Mouse (Mus musculus): ENCODE data around the gene Tmem239.
A peak's percentile ranks its signal among the peaks of the same experiment; 100 is the strongest.

Gene Tmem239

DNA sequence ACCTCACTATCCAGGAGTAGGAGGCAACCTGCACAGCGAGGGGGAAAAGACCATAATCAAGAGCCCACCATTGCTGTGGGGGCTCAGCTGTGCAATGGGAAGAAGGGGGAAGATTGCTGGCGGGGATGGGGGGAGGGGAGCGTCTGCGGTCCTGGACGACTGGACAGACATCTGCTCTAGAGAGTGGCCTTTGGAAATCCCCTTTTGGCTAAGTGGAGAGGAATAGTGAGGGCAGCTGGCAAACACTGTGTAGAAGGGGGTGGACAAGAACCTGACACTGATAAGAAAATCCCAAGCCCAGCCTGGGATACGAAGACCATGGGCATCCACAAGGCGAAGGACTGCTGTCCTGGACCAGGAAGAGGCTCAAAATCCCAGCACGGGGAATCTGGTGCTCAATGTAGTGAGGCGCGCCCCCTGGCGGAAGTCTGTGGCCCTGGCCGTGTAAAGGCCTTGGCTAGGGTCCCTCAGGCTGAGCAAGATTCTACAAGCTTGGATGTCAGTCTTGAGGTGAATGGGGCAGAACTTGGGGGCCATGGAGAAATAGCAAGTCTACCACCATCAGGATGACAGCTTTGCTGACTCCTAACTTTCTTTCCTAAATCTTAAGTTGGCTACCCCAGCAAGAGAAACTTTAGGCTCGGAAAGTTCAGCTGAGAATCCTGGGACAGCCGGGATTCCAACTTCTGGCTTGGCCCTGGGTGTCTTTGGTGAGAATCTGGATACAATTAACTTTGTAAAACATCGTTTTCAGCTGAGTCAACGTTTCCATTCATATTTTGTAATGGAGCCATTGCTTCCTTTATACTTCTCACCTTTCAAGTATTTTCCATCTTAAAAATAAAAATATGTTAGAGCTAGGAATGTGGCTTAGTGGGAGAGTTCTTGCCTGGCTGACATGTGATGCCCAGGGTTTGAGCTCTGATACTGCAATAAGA is 5.5 kb downstream of the Tmem239 start:
- DNase-seq (ENCODE audit: low spot score) = peak; percentile 87

DNA sequence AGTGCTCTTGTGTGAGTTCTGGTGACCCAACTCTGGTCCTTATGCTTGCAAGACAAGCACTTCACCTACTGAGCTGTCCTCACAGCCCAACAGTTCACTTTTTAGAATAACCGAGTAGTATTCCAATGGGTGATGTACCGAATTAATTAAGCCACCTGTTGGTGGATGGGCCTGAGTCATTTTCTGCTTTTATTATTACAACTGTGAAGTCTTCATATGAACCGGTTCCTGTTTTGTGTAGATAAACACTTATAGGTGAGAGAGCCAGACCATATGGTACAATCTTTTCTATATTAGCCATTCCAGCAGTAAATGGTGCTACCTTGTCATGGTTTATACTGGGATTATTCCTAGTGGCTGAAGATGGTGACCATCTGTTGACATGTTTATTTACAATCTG is 6.5 kb downstream of the Tmem239 start:
- no peak for DNase-seq (ENCODE audit: low spot score)

GRCm38 (mm10) chr2:130414094-130414856 is 8.0 kb downstream of the Tmem239 start:
- no peak for DNase-seq (ENCODE audit: low spot score)

DNA sequence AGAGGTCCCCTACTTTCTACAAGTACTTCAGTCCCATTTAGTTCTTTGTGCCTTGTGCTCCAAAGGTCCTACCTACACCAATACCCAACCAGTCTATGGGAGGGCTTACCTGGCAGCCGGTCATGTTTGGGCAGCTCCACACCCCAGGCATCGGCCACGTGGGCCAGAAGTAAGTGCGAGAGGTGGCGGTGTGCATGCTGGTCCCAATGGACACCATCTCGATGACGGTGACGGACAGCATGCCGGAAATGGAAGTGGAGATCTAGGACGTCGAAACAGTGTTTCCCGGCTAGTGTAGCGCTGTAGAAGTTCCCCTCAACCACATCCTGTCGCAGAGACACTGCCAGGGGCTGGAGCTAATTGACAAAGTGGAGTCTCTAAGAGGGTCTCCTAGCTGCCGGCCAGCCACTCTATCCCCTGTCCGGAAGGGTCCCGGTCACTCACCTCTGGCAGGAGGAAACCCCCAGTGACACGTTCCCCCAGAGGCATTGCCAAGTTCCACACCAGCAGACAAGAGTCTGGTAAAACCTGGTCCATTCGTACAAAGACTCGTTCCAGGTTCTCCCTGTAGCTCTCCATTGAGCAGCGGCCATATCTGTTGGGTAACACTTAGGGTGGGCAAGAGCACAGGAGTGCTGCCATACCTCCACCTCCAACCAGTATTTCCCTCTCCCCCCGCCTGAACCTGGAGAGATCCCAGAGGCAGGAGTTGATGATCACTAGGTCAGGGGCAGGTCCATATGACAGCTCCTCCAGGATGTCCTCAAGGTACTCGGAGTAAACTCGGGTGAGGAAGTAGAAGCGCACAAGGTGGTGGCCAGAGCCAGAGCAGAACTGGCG is 15.7 kb downstream of the Tmem239 start:
- no peak for DNase-seq (ENCODE audit: low spot score)

DNA sequence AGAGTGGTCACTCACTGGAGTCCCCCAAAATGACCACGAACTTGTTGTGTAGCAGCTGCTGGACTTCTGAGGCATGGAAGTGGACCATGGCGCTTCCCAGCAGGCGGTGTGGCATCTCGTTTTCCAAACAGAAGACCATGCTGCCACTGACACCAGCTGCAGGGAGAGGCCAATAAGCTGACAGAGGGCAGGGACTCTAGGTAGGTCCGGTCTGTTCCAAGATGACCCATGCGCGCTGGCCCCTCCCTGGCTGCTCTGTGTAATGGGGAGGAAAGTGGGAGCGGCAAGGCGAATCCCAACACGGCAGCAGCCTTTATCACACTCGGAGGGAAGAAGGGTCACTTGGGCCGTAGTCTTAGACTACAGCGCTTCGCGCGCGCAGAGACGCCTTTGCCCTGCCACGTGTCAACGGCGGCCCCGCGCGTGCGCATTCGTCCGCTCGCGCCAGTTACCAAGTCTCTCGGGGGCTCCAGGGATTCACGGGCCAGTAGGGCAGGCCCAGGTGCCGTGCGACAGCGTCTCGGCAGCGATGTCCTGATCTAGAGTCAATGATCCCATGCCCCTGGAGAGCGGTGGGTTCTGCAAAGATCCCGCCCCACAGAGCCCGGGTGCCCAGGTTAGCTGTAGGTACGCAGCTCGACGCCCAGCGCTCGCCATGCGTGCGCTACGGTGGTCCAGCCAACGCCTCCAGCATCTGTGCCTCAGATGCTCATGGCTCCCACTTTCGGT is 17.3 kb downstream of the Tmem239 start:
- DNase-seq (ENCODE audit: low spot score) = peak; percentile 82

GRCm38 (mm10) chr2:130424126-130424853 is 18.0 kb downstream of the Tmem239 start, which contains the start of the genes Vps16 and Pced1a:
Gene Vps16, plus strand, starts transcription at chr2:130424339.
Gene Pced1a, minus strand, starts transcription at chr2:130424701.
- DNase-seq (ENCODE audit: low spot score) = peak; percentile 92

GRCm38 (mm10) chr2:130425112-130425511 is 18.8 kb downstream of the Tmem239 start:
- DNase-seq (ENCODE audit: low spot score) = no peak

GRCm38 (mm10) chr2:130429851-130430250 is 23.6 kb downstream of the Tmem239 start:
- no peak for DNase-seq (ENCODE audit: low spot score)

- no peak for DNase-seq (ENCODE audit: low spot score)
Observed at GRCm38 (mm10) chr2:130430484-130430883, 24.2 kb downstream of the Tmem239 start.

DNA sequence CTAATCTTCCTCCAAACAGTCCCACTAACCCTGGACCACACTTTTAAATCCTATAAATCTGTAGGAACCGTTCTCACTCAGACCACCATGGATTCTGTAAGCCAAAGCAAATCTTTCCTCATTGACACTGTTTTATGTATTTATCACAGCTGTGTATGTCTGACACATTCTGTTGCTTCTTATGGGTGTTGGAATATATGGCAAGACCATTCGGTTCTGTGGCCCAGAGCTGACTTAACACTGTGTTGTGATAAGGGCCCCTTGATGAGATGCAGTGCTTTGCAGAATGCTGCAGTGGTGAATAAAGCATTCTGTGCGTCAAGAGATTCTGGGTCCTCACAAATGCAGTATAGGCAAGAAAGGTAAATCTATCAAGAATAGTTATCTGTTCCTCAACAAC is 25.9 kb downstream of the Tmem239 start:
- DNase-seq (ENCODE audit: low spot score) = no peak

- DNase-seq (ENCODE audit: low spot score) = no peak
Observed at GRCm38 (mm10) chr2:130433152-130433551, 26.9 kb downstream of the Tmem239 start.

- DNase-seq (ENCODE audit: low spot score) = no peak
Observed at GRCm38 (mm10) chr2:130436769-130437168, 30.5 kb downstream of the Tmem239 start.

GRCm38 (mm10) chr2:130438861-130439260 is 32.6 kb downstream of the Tmem239 start:
- DNase-seq (ENCODE audit: low spot score) = no peak

GRCm38 (mm10) chr2:130439840-130440480 is 33.7 kb downstream of the Tmem239 start:
- DNase-seq (ENCODE audit: low spot score) = no peak

- DNase-seq (ENCODE audit: low spot score) = no peak
Observed at GRCm38 (mm10) chr2:130442162-130442561, 35.9 kb downstream of the Tmem239 start.

GRCm38 (mm10) chr2:130448449-130448848 is 42.2 kb downstream of the Tmem239 start:
- no peak for DNase-seq (ENCODE audit: low spot score)

GRCm38 (mm10) chr2:130449021-130449793 is 42.9 kb downstream of the Tmem239 start:
- no peak for DNase-seq (ENCODE audit: low spot score)

GRCm38 (mm10) chr2:130449794-130450433 is 43.6 kb downstream of the Tmem239 start, which contains the start of gene Ptpra:
Gene Ptpra, plus strand, starts transcription at chr2:130450278.
- peak; percentile 91 for DNase-seq (ENCODE audit: low spot score)

GRCm38 (mm10) chr2:130450434-130450796 is 44.1 kb downstream of the Tmem239 start:
- DNase-seq (ENCODE audit: low spot score) = peak; percentile 83

Data from ovary, postnatal 36 days (tissue).